Mouse (Mus musculus) cortical plate, adult 2 months (tissue): ENCODE results near the gene Auts2. TPM values are rescaled to one million over a fixed set of nuclear protein-coding genes. Genes with fewer than 3 reads are reported as not detected.

Experiments used
- H3K27ac ChIP-seq: fragments of 200-500 bp; 2 replicates; pipeline ENCODE4 v1.5.1; 2012; ENCODE audit warnings: low read length, control low read depth, inconsistent platforms; ENCODE audit not compliant: insufficient read depth
- H3K4me1 ChIP-seq: fragments of 200-500 bp; 2 replicates; pipeline ENCODE4 v1.6.1; 2011; ENCODE audit warnings: low read length; ENCODE audit not compliant: control insufficient read depth, insufficient read depth
- H3K4me3 ChIP-seq: fragments of 200-500 bp; 2 replicates; pipeline ENCODE4 v1.5.1; 2011; ENCODE audit warnings: mild to moderate bottlenecking, low read length, control low read depth; ENCODE audit not compliant: insufficient read depth
- CTCF ChIP-seq: fragments of 200-500 bp; IDR thresholded peaks from 2 replicates; pipeline ENCODE4 v1.5.1; 2011; ENCODE audit warnings: mild to moderate bottlenecking, control low read depth, low read length; ENCODE audit not compliant: insufficient read depth; ENCODE audit errors: extremely low read depth
- POLR2A ChIP-seq: fragments of 200-500 bp; IDR thresholded peaks from 2 replicates; pipeline ENCODE4 v1.6.1; 2011; ENCODE audit warnings: mild to moderate bottlenecking, low read length, control low read depth; ENCODE audit not compliant: insufficient read depth; ENCODE audit errors: extremely low read depth
- polyA plus RNA-seq: library from polyadenylated mRNA; depleted of rRNA; stranded (reverse); fragments of >200 nt; gene quantifications from 2 replicates; pipeline ENCODE4 v1.2.3, GENCODE M21; 2012

Gene Auts2
- polyA plus RNA-seq, 1 experiment, result 29.7 TPM

DNA sequence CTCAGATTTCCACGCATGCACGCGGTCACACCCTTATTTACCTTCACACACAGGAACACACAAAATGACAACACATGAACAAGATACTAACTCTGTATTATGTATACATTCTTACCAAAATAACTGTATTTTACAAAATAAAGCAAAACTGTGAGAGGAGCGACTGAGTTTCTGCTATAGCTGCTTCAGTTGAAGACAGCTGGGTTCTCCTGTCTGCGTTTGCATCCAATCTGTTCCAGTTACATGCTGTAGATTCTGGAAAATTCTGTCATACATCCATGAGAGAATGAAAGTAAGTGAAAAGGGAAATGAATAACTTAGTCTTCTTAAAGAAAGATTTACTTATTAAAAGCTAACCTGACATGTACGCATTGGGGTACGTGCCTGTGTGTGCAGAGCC is 844.2 kb downstream of the Auts2 start:
- Histone ChIP-seq H3K4me1 (peaks cover 2% of the 10 kb centered on the region; the same call in 1 of the 2 replicates), H3K4me3 (no peak overlapping the region), H3K27ac (no peak overlapping the region)
- TF ChIP-seq CTCF, result no peak
- TF ChIP-seq POLR2A, result no peak

DNA sequence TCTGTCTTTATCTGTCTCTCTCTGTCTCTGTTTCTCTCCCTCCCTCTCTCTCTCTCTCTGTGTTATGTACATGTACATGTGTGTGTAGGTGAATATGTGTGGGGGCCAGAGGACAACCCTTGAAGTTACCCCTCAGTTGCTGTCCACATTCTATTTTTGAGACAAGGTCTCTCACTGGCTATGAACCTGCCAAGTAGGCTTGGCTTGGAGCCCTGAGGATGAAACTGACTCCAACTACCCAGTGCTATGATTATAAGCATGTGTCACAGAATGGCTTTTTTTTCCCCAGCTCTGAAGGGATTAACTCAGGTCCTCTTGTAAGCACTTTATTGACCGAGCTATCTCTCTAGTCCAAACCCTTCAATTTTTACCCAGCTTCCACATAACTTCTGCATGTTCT is 852.4 kb downstream of the Auts2 start:
- no peaks in the 10 kb centered on the region for H3K4me1 ChIP-seq
- TF ChIP-seq POLR2A (no peak), CTCF (no peak)

DNA sequence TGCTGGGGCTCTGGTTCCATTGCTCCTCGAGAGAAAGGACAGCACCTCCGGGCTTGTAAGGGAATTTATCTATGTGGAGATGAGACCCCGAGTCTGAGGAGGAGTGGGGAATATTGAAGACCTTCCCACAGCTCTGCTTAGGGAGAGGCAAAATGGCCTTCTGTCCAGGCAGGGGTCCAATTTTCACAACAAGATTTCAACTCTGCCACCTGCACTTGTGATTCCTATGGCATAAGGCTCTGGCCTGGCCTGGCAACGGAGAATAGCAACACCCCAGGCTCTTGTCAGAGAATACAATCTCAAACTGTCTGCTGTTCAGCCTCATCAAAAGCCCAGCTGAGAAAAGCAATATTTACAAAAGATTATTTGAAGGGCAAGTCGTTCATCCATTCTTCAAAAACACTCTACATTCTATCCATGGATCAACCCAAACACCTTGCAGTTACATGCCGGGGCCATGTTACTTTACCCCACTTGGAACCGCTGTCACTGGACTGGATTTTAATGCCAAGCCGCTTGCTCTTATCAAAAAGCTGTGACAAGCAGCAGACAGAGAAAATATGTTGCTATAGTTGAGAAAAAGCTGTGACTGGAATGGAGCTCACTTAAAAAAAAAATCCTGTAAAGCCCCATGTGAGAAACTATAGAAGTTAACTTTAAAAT is 856.1 kb downstream of the Auts2 start:
- Histone ChIP-seq H3K4me1 (no peaks in the 10 kb centered on the region), H3K4me3 (no peak overlapping the region), H3K27ac (no peak overlapping the region)
- TF ChIP-seq POLR2A, result no peak
- no peak for TF ChIP-seq CTCF

More for the DNA sequence above, 852.4 kb downstream of the Auts2 start:
- no peak overlapping the region for H3K4me3 ChIP-seq
- no peak overlapping the region for H3K27ac ChIP-seq

DNA sequence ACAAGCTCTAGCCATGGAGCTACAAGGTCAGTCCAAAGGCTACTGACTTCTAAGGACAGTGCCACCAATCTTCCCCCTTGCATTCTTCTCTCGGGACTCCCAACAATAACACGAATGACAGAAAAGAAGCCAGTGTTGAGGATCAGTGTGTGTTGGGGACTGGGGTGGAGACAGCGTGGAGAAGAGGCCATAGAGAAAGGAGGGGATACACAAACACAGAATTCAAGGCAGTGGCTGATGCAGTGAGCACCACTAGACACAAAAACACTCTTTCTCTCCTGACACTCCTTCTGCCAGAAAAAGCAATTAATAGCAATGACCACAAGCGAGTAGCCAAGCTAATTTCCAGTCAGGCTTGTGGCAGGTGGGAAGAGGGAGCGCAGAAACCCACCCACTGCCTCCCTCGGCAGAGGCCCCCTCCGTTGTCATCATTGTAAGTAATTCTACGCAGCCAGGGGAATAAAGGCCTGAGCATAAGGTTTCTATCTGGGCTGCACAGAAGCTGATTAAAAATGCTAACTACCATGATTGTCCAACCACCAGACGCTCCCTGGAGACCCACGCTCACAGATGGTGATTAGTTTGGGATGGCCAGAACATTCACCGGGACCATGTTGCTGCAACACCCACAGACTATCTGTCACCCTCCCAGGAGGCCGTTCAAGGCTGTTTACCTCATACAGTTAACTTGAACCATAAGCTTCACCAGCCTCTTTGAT is 862.9 kb downstream of the Auts2 start:
- Histone ChIP-seq H3K4me3 (no peak overlapping the region), H3K27ac (no peak overlapping the region; the same call in 1 of the 2 replicates), H3K4me1 (peaks cover 8% of the 10 kb centered on the region)
- TF ChIP-seq POLR2A (no peak), CTCF (no peak)

DNA sequence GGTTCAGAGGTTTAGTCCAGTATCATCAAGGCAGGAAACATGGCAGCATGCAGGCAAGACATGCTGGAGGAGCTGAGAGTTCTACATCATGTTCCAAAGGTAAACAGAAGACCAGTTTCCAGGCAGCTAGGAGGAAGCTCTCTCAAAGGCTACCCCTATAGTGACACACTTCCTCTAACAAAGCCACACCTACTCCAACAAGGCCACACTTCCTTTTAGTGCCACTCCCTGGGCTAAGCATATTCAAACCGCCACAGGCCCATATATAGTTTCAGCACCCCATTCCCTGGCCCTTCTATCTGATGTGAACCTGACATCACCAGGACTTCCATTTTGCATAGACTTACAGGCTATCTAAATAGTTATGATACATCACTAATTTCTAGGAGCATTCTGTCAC is 863.6 kb downstream of the Auts2 start:
- no peak for TF ChIP-seq POLR2A
- no peak for TF ChIP-seq CTCF
- H3K4me1 ChIP-seq, result peaks cover 8% of the 10 kb centered on the region

DNA sequence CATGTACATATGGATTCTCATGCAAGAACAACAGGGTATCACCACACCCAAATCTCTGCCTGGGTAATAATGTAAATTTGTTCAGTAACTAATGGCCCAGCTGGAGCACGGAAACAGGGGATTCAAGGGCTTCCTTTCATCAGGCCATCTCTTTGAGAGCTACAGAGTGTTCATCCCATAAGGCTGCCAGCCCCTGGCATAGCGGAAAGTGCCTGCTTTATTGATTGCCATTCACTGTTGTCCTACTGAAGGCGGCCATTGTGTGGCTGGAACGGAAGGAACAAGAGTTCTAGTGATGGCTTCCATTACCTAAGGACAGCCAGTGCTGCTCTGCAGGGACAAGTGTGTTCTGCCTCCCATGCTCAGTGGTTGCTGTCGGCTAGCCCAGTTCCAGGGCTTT is 865.6 kb downstream of the Auts2 start:
- H3K4me1 ChIP-seq, result peaks cover 8% of the 10 kb centered on the region
- no peak overlapping the region for H3K27ac ChIP-seq
- TF ChIP-seq CTCF (no peak), POLR2A (no peak)
- no peak overlapping the region for H3K4me3 ChIP-seq

More for the DNA sequence above, 863.6 kb downstream of the Auts2 start:
- Histone ChIP-seq H3K27ac (no peak overlapping the region), H3K4me3 (no peak overlapping the region)

DNA sequence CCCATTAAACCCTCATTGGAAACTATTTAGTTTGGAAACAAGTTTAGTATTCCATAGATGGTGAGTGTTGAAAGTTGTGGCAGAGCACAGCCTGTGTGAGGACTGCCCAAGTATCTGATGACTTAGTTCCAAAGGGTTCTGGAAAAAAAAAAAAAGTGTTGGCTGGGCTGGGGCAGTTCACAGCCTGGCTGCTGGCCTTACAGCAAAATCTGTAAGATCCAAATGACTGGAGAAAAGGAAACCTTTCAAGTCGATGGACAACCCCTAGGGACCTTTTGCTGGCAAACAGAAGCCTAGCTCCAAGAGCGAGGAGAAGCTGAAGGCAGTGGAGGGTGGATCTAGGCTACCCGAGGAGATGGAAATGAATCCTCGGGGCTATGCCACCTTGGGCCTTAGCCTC is 869.4 kb downstream of the Auts2 start:
- no peak overlapping the region for H3K4me3 ChIP-seq
- no peaks in the 10 kb centered on the region for H3K4me1 ChIP-seq
- TF ChIP-seq POLR2A (no peak), CTCF (no peak)
- H3K27ac ChIP-seq, result no peak overlapping the region

DNA sequence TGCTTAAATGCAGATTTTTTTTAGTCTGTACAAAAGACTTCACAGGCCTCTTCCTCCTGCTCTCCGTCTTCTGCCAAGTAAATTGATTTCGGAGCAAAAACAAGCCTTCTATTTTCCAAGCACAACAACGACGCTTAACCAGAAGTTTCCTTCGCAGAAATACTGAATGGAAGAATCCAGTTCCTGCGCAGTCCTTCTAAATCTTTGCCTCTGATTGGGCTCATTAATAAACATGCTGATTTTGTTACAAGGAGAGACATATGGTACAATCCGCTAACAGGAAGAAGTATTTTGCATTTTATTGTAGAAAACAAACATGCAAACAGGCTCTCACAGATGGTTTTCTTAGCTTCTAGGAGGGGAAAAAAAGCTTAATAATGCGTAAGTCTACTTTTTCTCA is 878.1 kb downstream of the Auts2 start:
- Histone ChIP-seq H3K4me1 (no peaks in the 10 kb centered on the region; the same call in 1 of the 2 replicates), H3K4me3 (no peak overlapping the region), H3K27ac (no peak overlapping the region)
- TF ChIP-seq POLR2A (no peak), CTCF (no peak)

DNA sequence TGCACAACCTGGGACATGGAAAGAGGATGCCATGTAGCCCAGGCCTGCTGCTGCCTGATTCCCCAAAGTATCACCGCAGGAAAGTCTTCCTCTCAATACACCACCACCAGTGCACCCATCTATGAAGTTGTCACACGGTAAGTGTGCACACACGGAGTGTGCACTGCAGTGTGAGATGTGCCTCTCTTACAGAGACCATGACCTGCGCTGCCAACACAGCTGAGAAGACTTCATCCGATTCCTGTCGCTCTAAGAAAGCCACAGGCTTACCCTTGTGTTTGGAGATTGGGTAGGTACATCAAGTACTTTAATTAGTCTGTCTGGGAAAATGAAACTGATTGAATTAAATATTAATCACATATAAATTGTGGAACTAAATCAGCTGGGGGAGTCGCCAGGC is 878.5 kb downstream of the Auts2 start:
- no peaks in the 10 kb centered on the region; the same call in 1 of the 2 replicates for H3K4me1 ChIP-seq
- no peak overlapping the region for H3K27ac ChIP-seq
- no peak overlapping the region for H3K4me3 ChIP-seq
- no peak for TF ChIP-seq POLR2A
- TF ChIP-seq CTCF, result no peak

DNA sequence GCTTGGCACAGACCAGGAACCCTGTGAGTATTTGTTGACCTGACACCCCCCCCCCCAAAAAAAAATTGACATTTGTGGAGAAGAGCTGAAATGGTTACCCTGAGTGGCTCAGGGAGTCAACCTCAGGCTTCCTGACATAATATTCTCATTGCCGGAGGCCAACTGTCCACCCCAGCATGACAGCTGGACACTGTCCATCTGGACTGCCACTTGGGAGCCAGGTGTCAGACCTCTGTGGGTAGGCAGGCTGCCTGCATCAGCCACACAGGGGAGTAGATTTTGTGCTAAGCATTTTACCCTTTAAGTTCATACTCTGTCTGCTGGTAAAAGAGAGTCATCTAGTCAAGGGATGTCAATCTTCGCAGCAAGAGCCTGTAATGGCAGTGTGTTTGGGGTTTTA is 880.5 kb downstream of the Auts2 start:
- Histone ChIP-seq H3K4me1 (no peaks in the 10 kb centered on the region; the same call in 1 of the 2 replicates), H3K4me3 (no peak overlapping the region), H3K27ac (no peak overlapping the region)
- TF ChIP-seq POLR2A, result no peak
- no peak for TF ChIP-seq CTCF
